Mouse (Mus musculus) liver, embryonic 15.5 days (tissue): Measurements from ENCODE around the gene Rhoh. TPM values are rescaled to one million over a fixed set of nuclear protein-coding genes. Genes with fewer than 3 reads are reported as not detected.

Experiments used
- ATAC-seq: fragments of 200-750 bp; cut with Nextera tagmentation; 2 replicates; pipeline ENCODE4 v1.8.0; 2017; ENCODE audit warnings: moderate number of reproducible peaks, mild to moderate bottlenecking, moderate library complexity; ENCODE audit not compliant: insufficient read depth
- H3K27ac ChIP-seq: fragments of 300-500 bp; sonication (generic); replicated peaks from 2 replicates; pipeline ENCODE4 v1.5.1; 2015; ENCODE audit warnings: mild to moderate bottlenecking, inconsistent platforms
- H3K27me3 ChIP-seq: fragments of 300-500 bp; sonication (generic); 2 replicates; pipeline ENCODE4 v1.6.1; 2015; ENCODE audit warnings: mild to moderate bottlenecking, inconsistent platforms
- H3K36me3 ChIP-seq: fragments of 300-500 bp; sonication (generic); replicated peaks from 2 replicates; pipeline ENCODE4 v1.6.1; 2015; ENCODE audit warnings: moderate library complexity, mild to moderate bottlenecking, inconsistent platforms
- H3K4me1 ChIP-seq: fragments of 300-500 bp; sonication (generic); replicated peaks from 2 replicates; pipeline ENCODE4 v1.6.1; 2015; ENCODE audit warnings: inconsistent platforms
- H3K4me2 ChIP-seq: fragments of 300-500 bp; sonication (generic); 2 replicates; pipeline ENCODE4 v1.6.1; 2015; ENCODE audit warnings: moderate library complexity, mild to moderate bottlenecking, inconsistent platforms
- H3K4me3 ChIP-seq: fragments of 300-500 bp; sonication (generic); replicated peaks from 2 replicates; pipeline ENCODE4 v1.5.1; 2015; ENCODE audit warnings: mild to moderate bottlenecking, inconsistent platforms
- H3K9ac ChIP-seq: fragments of 300-500 bp; sonication (generic); 2 replicates; pipeline ENCODE4 v1.6.1; 2015; ENCODE audit warnings: moderate library complexity, mild to moderate bottlenecking, inconsistent platforms
- H3K9me3 ChIP-seq: fragments of 300-500 bp; sonication (generic); replicated peaks from 2 replicates; pipeline ENCODE4 v1.6.1; 2016; ENCODE audit warnings: inconsistent platforms
- WGBS: fragments of 180-500 bp; shearing (Covaris S2); methylation state at CpG from one replicate; pipeline ENCODE4 v1.1.7; 2015; ENCODE audit warnings: mixed read lengths; ENCODE audit not compliant: insufficient replicate concordance; 5-methylcytosine and 5-hydroxymethylcytosine counted together
- polyA plus RNA-seq: library from polyadenylated mRNA; unstranded; fragments of >200 nt; fragmentation: Nextera tagmentation; extraction: Ambion mirVana; gene quantifications from 2 replicates; pipeline ENCODE4 v1.2.1, GENCODE M21; 2015

Gene Rhoh
- polyA plus RNA-seq, 1 experiment from 2014 or later = 1.8 TPM

- Histone ChIP-seq H3K9ac (no peak overlapping the region), H3K36me3 (no peaks in the 10 kb centered on the region), H3K27ac (no peak overlapping the region), H3K4me2 (no peak overlapping the region), H3K27me3 (no peaks in the 10 kb centered on the region), H3K4me1 (peaks cover 8% of the 10 kb centered on the region; the same call in 1 of the 2 replicates), H3K4me3 (no peak overlapping the region), H3K9me3 (no peaks in the 10 kb centered on the region)
- ATAC-seq = no peak
- 53% methylated on average over 6 of the region's 6 CpGs for WGBS
Measured at GRCm38 (mm10) chr5:65859396-65859795, 1.6 kb upstream of the Rhoh start.

- no peaks in the 10 kb centered on the region for H3K27me3 ChIP-seq
- H3K4me3 ChIP-seq = no peak overlapping the region
- no peak overlapping the region for H3K27ac ChIP-seq
- no peak overlapping the region for H3K4me2 ChIP-seq
- H3K4me1 ChIP-seq = peaks cover 8% of the 10 kb centered on the region; the same call in 1 of the 2 replicates
- WGBS = 21% methylated on average over 12 of the region's 12 CpGs
- no peak overlapping the region for H3K9ac ChIP-seq
- H3K9me3 ChIP-seq = no peaks in the 10 kb centered on the region
- ATAC-seq = no peak
- no peaks in the 10 kb centered on the region for H3K36me3 ChIP-seq
Measured at GRCm38 (mm10) chr5:65860281-65861000, 572 bp upstream of the Rhoh start.

- Histone ChIP-seq H3K4me2 (no peak overlapping the region), H3K36me3 (no peaks in the 10 kb centered on the region), H3K27ac (no peak overlapping the region), H3K4me3 (no peak overlapping the region), H3K9me3 (no peaks in the 10 kb centered on the region), H3K27me3 (no peaks in the 10 kb centered on the region), H3K9ac (no peak overlapping the region), H3K4me1 (peaks cover 8% of the 10 kb centered on the region; the same call in 1 of the 2 replicates)
- ATAC-seq = no peak
- WGBS = 70% methylated on average over 7 of the region's 7 CpGs
Measured at GRCm38 (mm10) chr5:65862217-65862927, 1.4 kb downstream of the Rhoh start.

GRCm38 (mm10) chr5:65863349-65863749 is 2.3 kb downstream of the Rhoh start:
- Histone ChIP-seq H3K27ac (0 out of 2 replicates have a peak overlapping the region, but pooled peaks have one; percentile 29), H3K4me2 (peak overlapping the region; percentile 51), H3K27me3 (no peaks in the 10 kb centered on the region), H3K9ac (peak overlapping the region; percentile 8; the same call in 1 of the 2 replicates), H3K4me3 (peak overlapping the region; percentile 42), H3K4me1 (0 out of 2 replicates have a peak, but pooled peaks cover 8% of the 10 kb centered on the region), H3K36me3 (no peaks in the 10 kb centered on the region), H3K9me3 (no peaks in the 10 kb centered on the region)
- ATAC-seq = no peak
- WGBS = 10% methylated on average over 12 of the region's 12 CpGs

GRCm38 (mm10) chr5:65864486-65864885 is 3.5 kb downstream of the Rhoh start:
- 0 out of 2 replicates have a peak, but pooled peaks cover 8% of the 10 kb centered on the region for H3K4me1 ChIP-seq
- no peaks in the 10 kb centered on the region for H3K36me3 ChIP-seq
- no peak for ATAC-seq
- H3K9ac ChIP-seq = no peak overlapping the region
- H3K27ac ChIP-seq = no peak overlapping the region
- H3K4me2 ChIP-seq = peak overlapping the region; percentile 51
- WGBS = 57% methylated on average over 7 of the region's 7 CpGs
- H3K4me3 ChIP-seq = peak overlapping the region; percentile 42
- no peaks in the 10 kb centered on the region for H3K27me3 ChIP-seq
- no peaks in the 10 kb centered on the region for H3K9me3 ChIP-seq

GRCm38 (mm10) chr5:65864946-65865345 is 3.9 kb downstream of the Rhoh start:
- H3K9ac ChIP-seq = no peak overlapping the region

GRCm38 (mm10) chr5:65866591-65866990 is 5.6 kb downstream of the Rhoh start:
- ATAC-seq = no peak
- Histone ChIP-seq H3K9ac (no peak overlapping the region), H3K4me2 (no peak overlapping the region), H3K4me1 (0 out of 2 replicates have a peak, but pooled peaks cover 4% of the 10 kb centered on the region), H3K27me3 (no peaks in the 10 kb centered on the region), H3K9me3 (no peaks in the 10 kb centered on the region), H3K4me3 (no peak overlapping the region), H3K36me3 (no peaks in the 10 kb centered on the region), H3K27ac (no peak overlapping the region)
- 59% methylated on average over 6 of the region's 6 CpGs for WGBS

More at GRCm38 (mm10) chr5:65864946-65865345, 3.9 kb downstream of the Rhoh start:
- Histone ChIP-seq H3K4me1 (0 out of 2 replicates have a peak, but pooled peaks cover 8% of the 10 kb centered on the region), H3K36me3 (no peaks in the 10 kb centered on the region), H3K4me3 (0 out of 2 replicates have a peak overlapping the region, but pooled peaks have one; percentile 42), H3K27ac (no peak overlapping the region), H3K27me3 (no peaks in the 10 kb centered on the region), H3K4me2 (peak overlapping the region; percentile 51), H3K9me3 (no peaks in the 10 kb centered on the region)
- ATAC-seq = no peak
- WGBS = 41% methylated on average over 3 of the region's 3 CpGs

- Histone ChIP-seq H3K4me1 (0 out of 2 replicates have a peak, but pooled peaks cover 4% of the 10 kb centered on the region), H3K27me3 (no peaks in the 10 kb centered on the region), H3K9ac (no peak overlapping the region), H3K36me3 (no peaks in the 10 kb centered on the region), H3K4me2 (no peak overlapping the region), H3K4me3 (no peak overlapping the region), H3K9me3 (no peaks in the 10 kb centered on the region), H3K27ac (no peak overlapping the region)
- no peak for ATAC-seq
- 27% methylated on average over 7 of the region's 7 CpGs for whole genome bisulfite sequencing
Measured at GRCm38 (mm10) chr5:65867380-65868116, 6.5 kb downstream of the Rhoh start.

- Histone ChIP-seq H3K4me3 (no peak overlapping the region), H3K4me1 (0 out of 2 replicates have a peak, but pooled peaks cover 2% of the 10 kb centered on the region), H3K4me2 (no peak overlapping the region), H3K36me3 (no peaks in the 10 kb centered on the region), H3K9ac (no peak overlapping the region), H3K27me3 (no peaks in the 10 kb centered on the region), H3K9me3 (no peaks in the 10 kb centered on the region), H3K27ac (no peak overlapping the region; the same call in 1 of the 2 replicates)
- ATAC-seq = no peak
- 29% methylated on average over 3 of the region's 3 CpGs for WGBS
Measured at GRCm38 (mm10) chr5:65868419-65868818, 7.4 kb downstream of the Rhoh start.

- no peak overlapping the region for H3K9ac ChIP-seq
- no peaks in the 10 kb centered on the region for H3K9me3 ChIP-seq
- H3K4me1 ChIP-seq = no peaks in the 10 kb centered on the region
- WGBS = 66% methylated on average over 4 of the region's 4 CpGs
- no peak overlapping the region for H3K27ac ChIP-seq
- H3K27me3 ChIP-seq = no peaks in the 10 kb centered on the region
- no peak overlapping the region for H3K4me3 ChIP-seq
- ATAC-seq = no peak
- no peaks in the 10 kb centered on the region for H3K36me3 ChIP-seq
- no peak overlapping the region for H3K4me2 ChIP-seq
Measured at GRCm38 (mm10) chr5:65869660-65870059, 8.6 kb downstream of the Rhoh start.
